Mouse (Mus musculus): ENCODE measurements around the gene Alg12. TPM values are rescaled to one million over a fixed set of nuclear protein-coding genes. Genes with fewer than 3 reads are reported as not detected.

Alg12 gene
- 10 to 100 TPM; 13.5 to 15.0 TPM for polyA plus RNA-seq (2017; shearing (Covaris generic))

- peak; percentile 99 for ATAC-seq
Measured at GRCm38 (mm10) chr15:88819026-88819905, at the start of gene Alg12, which contains the start of gene Creld2. Gene Alg12, minus strand, starts transcription at chr15:88819318. Gene Creld2, plus strand, starts transcription at chr15:88819646.

GRCm38 (mm10) chr15:88868024-88868742, 49.1 kb upstream of the Alg12 start:
- ATAC-seq = no peak

GRCm38 (mm10) chr15:88867368-88868023, 48.4 kb upstream of the Alg12 start:
- ATAC-seq = no peak

- no peak for ATAC-seq
Measured at GRCm38 (mm10) chr15:88866934-88867356, 47.8 kb upstream of the Alg12 start.

- ATAC-seq = no peak
Measured at GRCm38 (mm10) chr15:88865888-88866695, 47.0 kb upstream of the Alg12 start.

GRCm38 (mm10) chr15:88865061-88865460, 45.9 kb upstream of the Alg12 start:
- ATAC-seq = no peak

- ATAC-seq = no peak
Measured at GRCm38 (mm10) chr15:88864270-88865030, 45.3 kb upstream of the Alg12 start.

GRCm38 (mm10) chr15:88863695-88864231, 44.6 kb upstream of the Alg12 start:
- ATAC-seq = peak; percentile 50

GRCm38 (mm10) chr15:88862881-88863694, 44.0 kb upstream of the Alg12 start:
- ATAC-seq = no peak

- peak; percentile 75 for ATAC-seq
Measured at GRCm38 (mm10) chr15:88861772-88862622, 42.9 kb upstream of the Alg12 start, which contains the start of gene Pim3. Gene Pim3, plus strand, starts transcription at chr15:88862186.

GRCm38 (mm10) chr15:88860781-88861180, 41.7 kb upstream of the Alg12 start:
- no peak for ATAC-seq

- ATAC-seq = no peak
Measured at GRCm38 (mm10) chr15:88859206-88859970, 40.3 kb upstream of the Alg12 start.

GRCm38 (mm10) chr15:88858707-88859106, 39.6 kb upstream of the Alg12 start:
- no peak for ATAC-seq

GRCm38 (mm10) chr15:88858141-88858541, 39.0 kb upstream of the Alg12 start:
- no peak for ATAC-seq

- no peak for ATAC-seq
Measured at GRCm38 (mm10) chr15:88857361-88857760, 38.2 kb upstream of the Alg12 start.

GRCm38 (mm10) chr15:88856613-88857012, 37.5 kb upstream of the Alg12 start:
- no peak for ATAC-seq

- ATAC-seq = no peak
Measured at GRCm38 (mm10) chr15:88855896-88856417, 36.8 kb upstream of the Alg12 start.

Measured in activated CD4-positive, CD25-positive, alpha-beta regulatory T cell, adult 4 months (primary cell).